Mouse (Mus musculus) kidney, postnatal 4 days (tissue): ENCODE measurements around the gene Nckap1l.

Source experiments
- DNase-seq, 2 experiments: peaks; one replicate each; pipeline ENCODE4 v3.0.0; 2021; ENCODE audit warnings: mixed read lengths in 2 of 2

Nckap1l gene

DNA sequence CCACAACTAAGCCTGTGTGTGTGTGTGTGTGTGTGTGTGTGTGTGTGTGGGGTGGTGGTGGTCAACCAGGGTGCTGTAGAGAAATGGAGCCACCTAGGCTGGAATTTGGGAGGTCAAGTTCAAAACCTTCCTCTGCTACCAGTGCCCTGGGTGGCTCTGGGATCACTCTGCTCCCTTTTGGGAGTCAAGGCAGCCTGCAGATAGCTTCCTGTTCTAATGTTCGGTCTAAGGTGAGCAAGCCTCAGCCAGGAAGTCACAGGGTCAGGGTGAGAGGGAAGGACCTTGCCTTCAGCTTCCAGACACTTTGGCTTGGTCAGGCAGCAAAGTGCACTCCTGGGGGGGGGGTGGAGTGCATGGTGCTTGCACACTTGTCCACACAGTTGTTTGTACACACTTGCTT lies 87.1 kb downstream of the Nckap1l start:
- no peak for DNase-seq

DNA sequence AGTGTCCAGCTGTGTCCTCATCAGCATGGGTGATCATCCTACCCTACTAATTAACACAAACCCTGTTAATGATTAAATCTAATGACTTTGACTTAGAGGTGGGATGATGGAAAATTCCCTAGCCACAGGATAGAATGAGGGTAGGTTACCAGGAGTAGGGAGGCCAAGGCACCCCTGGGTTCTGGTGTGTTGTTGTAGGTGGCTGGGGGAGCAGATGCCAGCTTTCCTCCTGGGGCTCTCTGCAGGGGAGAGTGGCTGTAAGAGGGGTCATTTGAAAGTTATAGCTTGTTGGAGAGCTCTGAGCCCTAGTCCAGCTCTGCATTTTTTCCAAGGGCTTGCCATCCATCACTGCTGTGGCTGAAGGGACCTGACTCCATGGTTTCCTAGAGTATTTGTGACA lies 88.9 kb downstream of the Nckap1l start:
- DNase-seq, result no peak

DNA sequence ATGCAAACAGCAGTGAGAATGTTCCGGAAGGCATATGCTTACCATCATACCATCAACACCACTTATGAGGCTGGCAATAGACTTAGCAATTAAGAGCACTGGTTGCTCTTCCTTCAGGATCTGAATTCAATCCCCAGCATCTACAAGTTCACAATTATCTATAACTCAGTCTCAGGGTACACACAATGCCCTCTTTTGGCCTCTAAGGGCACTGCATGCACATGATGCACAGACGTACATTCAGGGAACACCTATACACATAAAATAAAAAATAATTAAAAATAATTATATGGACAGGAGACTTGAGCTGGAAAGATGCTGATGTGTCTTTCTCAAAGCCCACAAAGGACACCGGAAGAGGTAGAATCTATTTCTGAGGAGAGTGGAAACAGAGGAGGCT lies 94.4 kb downstream of the Nckap1l start:
- no peak for DNase-seq
